ENCODE assay signal across 15 mouse cellular contexts in genomic region chr13:89782886-89783285, GRCm38 (mm10).
"Had no signal": no experiment of that assay in that cellular context is flagged by ENCODE, and none has a peak within 500 bp of the region (broad histone marks: within the 10 kb centered on the region; RNA-seq: fewer than 3 reads in every experiment).

No protein-coding gene starts in this region.

- H3K4me1 ChIP-seq: limb, embryonic 15.5 days; neural tube, embryonic 15.5 days had no signal

- H3K4me2 ChIP-seq: limb, embryonic 15.5 days; neural tube, embryonic 15.5 days had no signal

- H3K9me3 ChIP-seq: limb, embryonic 15.5 days; midbrain, embryonic 10.5 days; neural tube, embryonic 15.5 days had no signal

- DNase-seq: kidney, adult 9 months; kidney, postnatal 10 days; lung, adult 18-20 months; lung, postnatal 4 days; midbrain, embryonic 14.5 days; right cerebral cortex, adult 18-20 months; right cerebral cortex, postnatal 25 days; thymus, adult 2 months; thymus, postnatal 25 days had no signal

- ATAC-seq: lung, postnatal 0 days had no signal

- H3K27me3 ChIP-seq: limb, embryonic 15.5 days; neural tube, embryonic 15.5 days had no signal

- H3K4me3 ChIP-seq: limb, embryonic 15.5 days; midbrain, embryonic 10.5 days; myocyte; neural tube, embryonic 15.5 days had no signal

- H3K9ac ChIP-seq: limb, embryonic 15.5 days; liver, embryonic 14.5 days; neural tube, embryonic 15.5 days had no signal

- H3K36me3 ChIP-seq: limb, embryonic 15.5 days; midbrain, embryonic 10.5 days; neural tube, embryonic 15.5 days had no signal

- H3K27ac ChIP-seq: limb, embryonic 15.5 days; liver, embryonic 14.5 days; midbrain, embryonic 10.5 days; neural tube, embryonic 15.5 days had no signal
